Mouse (Mus musculus) left cerebral cortex, postnatal 4 days (tissue): ENCODE measurements around the gene Samd14. TPM values are rescaled to one million over a fixed set of nuclear protein-coding genes. Genes with fewer than 3 reads are reported as not detected.

Source experiments
- DNase-seq: peaks from one replicate; pipeline ENCODE4 v3.0.0-alpha.2; 2022
- intact Hi-C: fragments of 180-260 bp; cut with DNase I; formaldehyde crosslinking; loops from one replicate; pipeline ENCODE4 v1.15.1; 2025
- total RNA-seq, 2 experiments: library from RNA; stranded (reverse); gene quantifications; 2 replicates each; pipeline ENCODE4 v1.2.3; 2021

The Samd14 gene
- total RNA-seq, 2 experiments from 2014 or later = 173 to 176 TPM

DNA sequence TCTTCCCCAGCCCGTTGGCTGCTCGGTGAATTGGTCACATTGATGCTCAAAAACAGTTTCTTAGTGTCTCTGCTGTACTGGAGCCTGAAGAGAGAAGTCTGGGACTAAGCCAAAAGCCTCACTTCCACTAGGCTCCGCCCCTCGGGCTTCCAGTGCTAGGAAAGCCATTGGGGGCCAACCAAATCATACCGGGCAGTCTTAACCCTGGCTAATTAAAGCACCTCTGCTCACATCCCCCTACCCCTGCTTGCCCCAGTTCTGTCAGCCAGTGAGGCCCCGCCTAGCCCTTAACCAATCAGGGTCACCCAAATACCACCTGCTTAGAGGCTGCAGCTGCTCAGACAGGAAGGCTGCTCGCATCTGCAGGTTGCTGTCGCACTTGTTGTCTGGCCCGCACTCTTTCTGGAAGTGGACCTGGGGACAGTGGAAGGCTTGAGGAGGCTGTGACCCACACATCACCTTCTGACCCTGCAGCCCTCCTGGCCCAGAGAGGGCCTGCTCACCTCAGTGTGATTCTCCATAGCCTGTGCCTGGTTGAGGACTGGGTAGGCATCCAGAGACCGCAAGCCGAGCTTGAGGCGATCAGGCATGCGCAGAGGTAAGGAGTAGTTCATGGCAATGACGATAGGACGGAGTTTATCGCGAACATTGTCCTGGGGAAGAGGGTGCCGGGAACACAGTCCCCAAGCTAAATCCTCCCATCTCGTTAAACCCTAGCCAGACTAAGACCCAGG is 47.3 kb downstream of the Samd14 start:
- no peak for DNase-seq

DNA sequence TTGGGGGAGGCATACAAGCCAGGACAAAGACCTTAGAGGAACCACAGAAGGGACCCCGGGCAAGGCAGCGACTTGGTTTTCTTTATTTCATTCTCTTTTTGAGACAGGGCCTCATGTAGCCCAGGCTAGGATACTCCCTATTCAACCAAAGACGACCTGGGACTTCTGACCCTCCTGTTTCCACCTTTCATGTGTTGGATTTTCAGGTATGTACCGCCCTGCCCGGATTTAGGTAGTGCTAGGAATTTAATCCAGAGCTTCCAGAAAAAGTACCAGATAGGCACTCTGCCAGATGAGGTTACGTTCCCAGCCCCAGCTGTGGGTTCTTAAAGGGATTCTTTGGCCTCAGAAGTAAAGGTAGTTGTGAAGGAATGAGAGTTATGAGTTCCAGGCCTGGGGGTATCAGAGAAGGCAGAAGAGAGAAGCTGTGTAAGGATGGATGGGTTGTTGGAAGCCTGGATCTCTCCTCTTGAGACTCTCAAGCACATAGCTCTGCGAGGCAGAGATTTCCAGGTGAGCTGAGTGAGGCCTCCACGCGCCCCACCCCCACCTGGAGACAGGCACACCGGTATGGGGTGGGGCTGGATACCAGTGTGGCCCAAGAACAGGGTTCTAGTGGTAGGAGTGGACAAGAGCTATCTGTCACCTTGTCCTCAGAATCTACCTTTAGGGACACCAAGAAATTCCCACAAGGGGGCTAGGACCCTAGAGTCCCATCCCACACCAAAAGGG is 59.7 kb downstream of the Samd14 start:
- intact Hi-C loops = no loop called here
- DNase-seq = no peak

More for the DNA sequence above, 47.3 kb downstream of the Samd14 start:
- intact Hi-C loops = no loop called here

DNA sequence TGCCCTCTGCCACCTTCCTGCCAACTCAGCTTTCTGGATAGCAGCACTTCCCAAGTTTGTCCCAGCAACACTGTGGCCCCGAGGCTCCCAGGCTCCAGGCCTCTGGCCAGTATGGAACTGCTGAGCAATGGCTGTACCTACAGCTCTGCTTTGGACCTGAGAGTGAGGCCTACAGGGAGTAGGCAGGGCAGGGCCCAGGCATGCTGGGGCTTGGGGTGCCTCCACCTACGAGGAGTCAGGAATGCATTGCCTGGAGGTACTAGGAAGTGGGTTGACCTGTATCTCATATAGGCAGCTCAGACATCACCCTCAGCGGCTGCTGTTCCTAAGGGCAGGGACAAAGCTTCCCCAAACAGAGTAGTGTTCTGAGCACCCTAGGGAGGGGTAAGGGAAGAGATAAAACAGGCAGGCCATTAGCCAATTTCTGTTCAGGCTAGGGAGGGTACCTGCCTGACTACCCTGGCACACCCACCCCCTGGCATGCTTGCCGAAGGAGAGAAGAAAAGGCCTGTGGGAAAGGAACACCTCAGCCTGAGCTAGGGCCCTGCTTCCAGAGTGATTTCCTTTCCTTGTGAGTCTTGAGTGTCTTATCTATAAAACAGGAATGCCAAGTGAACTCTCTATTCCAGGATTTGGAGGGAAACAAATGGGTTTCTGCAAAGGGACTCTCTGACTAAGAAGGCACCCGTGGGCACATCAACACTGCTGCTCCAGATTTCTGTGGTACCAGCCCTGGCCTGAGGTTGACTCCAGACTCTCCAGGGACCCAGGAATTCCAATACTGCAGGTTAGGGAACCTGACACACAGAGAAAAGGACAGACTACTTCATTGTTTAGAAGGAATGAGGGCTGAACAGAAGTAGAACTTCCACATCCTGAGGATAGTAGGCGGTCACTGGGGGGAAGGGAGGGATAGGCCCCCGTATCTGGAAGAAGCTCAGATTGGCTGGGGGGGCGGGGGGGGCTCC is 60.7 kb downstream of the Samd14 start:
- intact Hi-C loops = no loop called here

DNA sequence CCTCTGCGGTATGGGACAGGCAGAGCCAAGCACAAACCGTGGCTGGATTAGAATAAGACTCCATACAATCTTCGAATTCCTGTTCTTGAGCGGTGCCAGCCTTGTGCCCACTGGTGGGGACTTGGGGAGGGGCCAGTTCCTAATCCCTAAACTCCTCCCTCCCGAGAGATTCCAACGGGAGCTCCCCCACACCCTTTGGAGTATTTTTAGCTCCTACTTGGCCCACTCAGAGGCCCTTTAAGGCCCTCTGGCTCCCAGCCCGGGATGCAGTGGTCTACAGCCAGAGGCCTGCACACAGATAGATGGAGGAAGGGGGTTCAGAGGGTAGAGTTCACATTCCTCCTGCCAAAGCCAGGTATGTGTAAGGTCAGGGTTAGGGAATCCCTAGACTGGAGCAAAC is 61.6 kb downstream of the Samd14 start:
- DNase-seq = no peak
- intact Hi-C loops = no loop called here

More for the DNA sequence above, 60.7 kb downstream of the Samd14 start:
- DNase-seq = no peak

DNA sequence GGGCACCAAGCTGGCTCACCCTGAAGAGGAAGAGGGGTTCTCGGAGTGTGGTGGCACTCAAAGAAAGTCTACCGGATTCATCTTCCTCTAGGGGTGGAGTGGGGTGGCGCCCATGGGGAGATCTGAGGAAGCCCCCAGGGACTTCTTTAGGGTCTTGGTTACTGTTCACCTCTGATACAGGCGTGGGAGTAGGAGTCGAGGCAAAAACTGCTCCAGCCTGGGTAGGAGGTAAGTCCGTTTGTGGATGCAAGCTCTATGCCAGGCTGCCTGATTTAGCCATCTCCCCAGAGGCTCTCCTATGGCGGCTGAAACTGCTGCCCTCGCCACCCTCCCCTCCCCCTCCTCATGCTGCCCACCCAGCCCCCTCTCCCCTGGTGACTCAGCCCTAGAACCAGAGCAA is 62.5 kb downstream of the Samd14 start:
- intact Hi-C loops = no loop called here

DNA sequence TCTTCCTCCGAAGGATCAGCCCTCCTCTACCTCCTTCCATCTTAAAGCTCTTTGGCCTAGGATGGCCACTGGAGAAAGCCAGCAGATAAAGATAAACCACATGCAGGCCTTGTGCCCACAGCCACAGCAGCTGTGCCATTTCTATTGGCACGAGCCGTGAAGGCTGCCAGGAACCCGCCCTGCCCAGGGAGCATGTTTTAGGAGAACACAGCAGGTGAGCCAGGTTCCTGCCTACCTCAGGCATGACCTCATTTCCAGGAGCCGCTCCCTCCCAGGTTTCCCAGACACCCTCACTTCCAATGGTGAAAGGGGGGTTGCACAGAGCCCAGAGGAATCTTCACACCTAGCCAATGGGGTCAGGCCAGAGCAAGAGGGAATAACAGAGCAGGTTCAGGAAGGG is 63.1 kb downstream of the Samd14 start:
- no peak for DNase-seq
- intact Hi-C loops = no loop called here

More for the DNA sequence above, 62.5 kb downstream of the Samd14 start:
- DNase-seq = no peak

DNA sequence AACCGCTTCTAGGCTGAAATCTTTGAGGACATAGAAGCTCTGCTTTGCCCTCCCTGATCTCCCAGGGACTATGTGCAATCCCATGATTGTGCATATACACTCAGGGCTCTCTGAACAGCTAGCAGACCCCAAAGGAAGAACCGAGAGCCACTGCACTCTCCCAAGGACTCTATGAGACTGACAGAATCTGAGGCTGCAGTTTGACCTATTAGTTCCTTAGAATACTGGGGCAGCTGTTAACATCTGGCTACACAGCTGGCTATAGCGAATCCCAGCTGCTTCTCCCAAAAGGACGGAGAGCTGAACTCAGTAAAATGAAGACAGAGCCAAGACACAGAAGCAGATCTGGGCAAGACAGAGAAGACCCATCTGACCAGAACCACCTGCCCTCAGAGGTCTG is 64.2 kb downstream of the Samd14 start:
- intact Hi-C loops = no loop called here
- DNase-seq = no peak

DNA sequence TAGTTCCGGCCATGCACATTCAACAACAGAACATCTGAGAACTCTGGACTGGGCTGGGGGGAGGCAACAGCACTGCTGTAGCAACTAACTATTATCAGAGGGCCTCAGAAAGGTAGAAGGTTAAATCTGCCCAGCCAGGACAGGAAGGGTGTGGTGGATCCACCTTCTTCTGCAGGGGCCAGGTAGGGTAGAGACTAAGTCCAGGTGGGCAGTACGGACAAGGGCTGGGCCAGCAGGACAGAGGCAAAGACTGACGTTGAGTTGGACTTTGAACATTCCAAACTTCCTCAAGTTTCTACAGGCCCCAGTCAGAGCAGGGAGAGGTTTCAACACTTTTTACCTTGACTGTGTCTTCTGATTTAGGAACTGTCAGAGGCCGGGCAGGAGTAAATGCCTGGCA is 65.0 kb downstream of the Samd14 start:
- no peak for DNase-seq
- intact Hi-C loops = no loop called here

DNA sequence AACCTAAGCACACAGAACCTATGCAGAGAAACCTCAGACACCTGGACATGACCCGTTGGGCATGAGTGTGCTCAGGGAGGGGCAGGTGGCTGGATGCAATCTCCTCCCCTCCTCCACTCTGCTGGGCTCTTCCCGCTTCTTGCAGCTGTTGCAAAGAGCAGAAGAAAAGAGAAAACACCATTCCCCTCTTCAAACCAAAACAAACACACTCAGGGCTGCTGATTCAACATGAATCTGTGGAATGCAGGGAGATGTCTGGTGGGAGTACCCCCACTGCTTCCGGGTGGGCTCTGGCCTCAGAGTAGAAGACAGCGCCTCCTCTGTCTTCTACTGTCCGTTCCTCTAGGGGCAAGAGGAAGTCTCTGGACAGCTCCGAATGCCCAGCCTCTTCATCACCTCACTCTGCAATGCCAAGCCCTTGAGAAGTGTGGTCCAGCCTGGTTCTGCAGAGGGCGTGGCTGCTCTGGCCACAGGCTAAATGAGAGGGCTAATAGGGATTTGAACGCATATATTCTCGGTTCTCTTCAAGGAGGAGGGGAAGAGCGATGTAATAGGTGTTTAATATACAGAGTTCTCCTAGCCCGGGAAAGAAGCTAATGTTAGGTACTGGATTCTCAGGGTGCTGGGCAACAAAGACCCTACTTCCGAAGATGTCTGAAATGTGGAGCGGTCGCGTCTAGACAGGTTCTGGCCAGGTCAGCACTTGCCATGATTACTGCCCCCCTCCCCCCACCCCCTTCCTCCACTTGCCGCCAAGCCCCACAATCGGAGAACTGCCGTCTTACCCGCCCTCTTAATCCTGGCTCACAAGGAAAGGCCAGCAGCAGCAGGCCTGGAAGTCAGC is 65.7 kb downstream of the Samd14 start:
- intact Hi-C loops = no loop called here
- DNase-seq = no peak

Other genes with a start within 250 kb of the Samd14 start
- under 1 TPM in 1 of 2 experiments, not detected in 1; 0.30 TPM for gene Tmem92, start 227.2 kb upstream of the Samd14 start, total RNA-seq
- gene Col1a1, start 73.7 kb upstream of the Samd14 start, total RNA-seq = 10 to 100 TPM; 62.8 to 70.4 TPM
- under 1 TPM in 1 of 2 experiments, not detected in 1; 0.46 TPM for gene Hils1, start 42.3 kb upstream of the Samd14 start, total RNA-seq
- gene Sgca, start 33.6 kb upstream of the Samd14 start, total RNA-seq = not detected
- gene Ppp1r9b, start 18.8 kb upstream of the Samd14 start, total RNA-seq = 100 to 1,000 TPM; 273 to 276 TPM
- gene Pdk2, start 31.5 kb downstream of the Samd14 start, total RNA-seq = 10 to 100 TPM; 21.4 to 22.2 TPM
- gene Itga3, start 66.9 kb downstream of the Samd14 start, total RNA-seq = 10 to 100 TPM; 20.3 to 20.5 TPM
- gene Dlx3, start 110.2 kb downstream of the Samd14 start, total RNA-seq = not detected
- under 1 TPM; 0.18 to 0.24 TPM for gene Dlx4, start 136.4 kb downstream of the Samd14 start, total RNA-seq